Mouse (Mus musculus): ENCODE measurements around the gene Ndufab1. TPM values are rescaled to one million over a fixed set of nuclear protein-coding genes. Genes with fewer than 3 reads are reported as not detected.

Ndufab1 gene
- total and polyA plus RNA-seq, 3 experiments, result 156 to 366 (median 248) TPM

GRCm38 (mm10) chr7:122087195-122087982, 14.3 kb downstream of the Ndufab1 start:
- H3K4me2 ChIP-seq (ENCODE audit: insufficient read depth, low read depth, poor library complexity, severe bottlenecking), result peak overlapping the region; percentile 41
- dilution Hi-C loops (cut with MboI; ENCODE audit: extremely low pct_ligation_motif_present, extremely low pct_unique_long_range_greater_than_20kb, low sequenced_read_pairs), result no loop called here
- H3K27me3 ChIP-seq (replicated peaks), result no peaks in the 10 kb centered on the region
- H3K9ac ChIP-seq (ENCODE audit: insufficient read depth, low read depth), result no peak overlapping the region; the same call in 1 of the 2 replicates
- DNase-seq (ENCODE audit: extremely low read depth), result peak; percentile 90
- peaks cover 14 to 57% of the 10 kb centered on the region in 2 experiments for H3K4me1 ChIP-seq (ENCODE audit: control insufficient read depth in 1 of 2, insufficient read depth in 2 of 2)
- H3K79me2 ChIP-seq (replicated peaks; ENCODE audit: control insufficient read depth, extremely low read depth, insufficient read depth, poor library complexity, severe bottlenecking), result peaks cover 7% of the 10 kb centered on the region; the same call in 1 of the 2 replicates
- H3K27ac ChIP-seq (ENCODE audit: insufficient read depth, low read depth), result peak overlapping the region; percentile 89
- H3K4me3 ChIP-seq (replicated peaks in 1 of 3; ENCODE audit: low read depth in 2 of 3, low read length in 2 of 3, poor library complexity in 1 of 3), result peak overlapping the region in 1 of 3 experiments; percentile 8
- peaks cover 53 to 77% of the 10 kb centered on the region in 2 experiments for H3K36me3 ChIP-seq (replicated peaks in 1 of 2; ENCODE audit: control insufficient read depth in 1 of 2, insufficient read depth in 1 of 2, low read length in 1 of 2)
- in situ Hi-C loops (cut with MboI; ENCODE audit: low pct_ligation_motif_present, low pct_unique_long_range_greater_than_20kb, low sequenced_read_pairs), result no loop called here
- TF ChIP-seq TBP (conservative IDR thresholded peaks at IDR 0.05; ENCODE audit: low read depth, low read length) (0 out of 2 replicates have a peak, but pooled peaks have one; percentile 40), ZKSCAN1 (IDR thresholded peaks at IDR 0.05; ENCODE audit: borderline replicate concordance, low read depth, low read length) (no peak), ELF1 (IDR thresholded peaks at IDR 0.05; ENCODE audit: low read depth, low read length) (0 out of 2 replicates have a peak, but pooled peaks have one; percentile 24), BHLHE40 (IDR thresholded peaks at IDR 0.05; ENCODE audit: low read depth, low read length) (peak; percentile 52; the same call in 1 of the 2 replicates), ETS1 (conservative IDR thresholded peaks at IDR 0.05; ENCODE audit: low read depth, low read length) (peak; percentile 77), E2F4 (IDR thresholded peaks at IDR 0.05; ENCODE audit: insufficient replicate concordance, low read depth, low read length) (no peak), EP300 (IDR thresholded peaks at IDR 0.05; ENCODE audit: low read length) (peak; percentile 75), MAZ (IDR thresholded peaks at IDR 0.05; ENCODE audit: low read depth, low read length) (no peak), JUND (conservative IDR thresholded peaks at IDR 0.05; ENCODE audit: low read depth, low read length) (no peak), MAX (IDR thresholded peaks at IDR 0.05; ENCODE audit: low read length) (no peak; the same call in 1 of the 2 replicates), RAD21 (IDR thresholded peaks at IDR 0.05; ENCODE audit: low read depth, low read length) (no peak), PAX5 (IDR thresholded peaks at IDR 0.05; ENCODE audit: low read length) (no peak), CHD2 (IDR thresholded peaks at IDR 0.05; ENCODE audit: low read length) (no peak), MAFK (IDR thresholded peaks at IDR 0.05; ENCODE audit: insufficient replicate concordance, low read length) (no peak), JUN (IDR thresholded peaks at IDR 0.05; ENCODE audit: insufficient read depth, low read depth, low read length) (no peak), USF2 (conservative IDR thresholded peaks at IDR 0.05; ENCODE audit: low read depth, low read length) (no peak), MXI1 (IDR thresholded peaks at IDR 0.05; ENCODE audit: low read depth, low read length) (peak; percentile 78; the same call in 1 of the 2 replicates), SMC3 (IDR thresholded peaks at IDR 0.05; ENCODE audit: low read depth, low read length) (no peak), RCOR1 (conservative IDR thresholded peaks at IDR 0.05; ENCODE audit: low read depth, low read length) (no peak), MEF2A (IDR thresholded peaks at IDR 0.05; ENCODE audit: borderline replicate concordance, low read depth, low read length) (peak; percentile 29; the same call in 1 of the 2 replicates), CTCF (conservative IDR thresholded peaks at IDR 0.05 in 1 of 2, IDR thresholded peaks at IDR 0.05 in 1 of 2; ENCODE audit: low read depth in 2 of 2, low read length in 2 of 2) (no peak), KAT2A (IDR thresholded peaks at IDR 0.05; ENCODE audit: insufficient replicate concordance, low read length) (no peak), NELFE (IDR thresholded peaks at IDR 0.05; ENCODE audit: low read depth, low read length) (no peak), IRF4 (IDR thresholded peaks at IDR 0.05; ENCODE audit: low read depth, low read length) (peak; percentile 85), TCF12 (IDR thresholded peaks at IDR 0.05; ENCODE audit: low read depth, low read length) (peak; percentile 79), POLR2A (IDR thresholded peaks at IDR 0.05; ENCODE audit: low read depth, low read length) (0 out of 2 replicates have a peak, but pooled peaks have one; percentile 31), POLR2AphosphoS2 (IDR thresholded peaks at IDR 0.05; ENCODE audit: low read depth, low read length) (peak; percentile 59; the same call in 1 of the 2 replicates), SIN3A (IDR thresholded peaks at IDR 0.05; ENCODE audit: low read length) (peak; percentile 65), ZMIZ1 (IDR thresholded peaks at IDR 0.05; ENCODE audit: low read depth, low read length) (no peak), ZNF384 (IDR thresholded peaks at IDR 0.05; ENCODE audit: low read depth, low read length) (no peak), UBTF (IDR thresholded peaks at IDR 0.05; ENCODE audit: low read depth, low read length) (no peak), CHD1 (IDR thresholded peaks at IDR 0.05; ENCODE audit: low read depth, low read length) (no peak), USF1 (IDR thresholded peaks at IDR 0.05; ENCODE audit: low read depth, low read length) (no peak), MYC (IDR thresholded peaks at IDR 0.05; ENCODE audit: low read depth, low read length) (peak; percentile 28; the same call in 1 of the 2 replicates), HCFC1 (IDR thresholded peaks at IDR 0.05; ENCODE audit: low read depth, low read length) (no peak)
- H3K9me3 ChIP-seq (replicated peaks; ENCODE audit: low read length), result no peaks in the 10 kb centered on the region
